Mouse (Mus musculus) monocyte, adult 2 months (primary cell): ENCODE measurements around the gene Ntrk1.

Experiments
- DNase-seq, 2 experiments: peaks; one replicate each; pipeline ENCODE4 v3.0.0; 2022; ENCODE audit warnings: low spot score in 2 of 2, low read depth in 1 of 2

Gene Ntrk1

DNA sequence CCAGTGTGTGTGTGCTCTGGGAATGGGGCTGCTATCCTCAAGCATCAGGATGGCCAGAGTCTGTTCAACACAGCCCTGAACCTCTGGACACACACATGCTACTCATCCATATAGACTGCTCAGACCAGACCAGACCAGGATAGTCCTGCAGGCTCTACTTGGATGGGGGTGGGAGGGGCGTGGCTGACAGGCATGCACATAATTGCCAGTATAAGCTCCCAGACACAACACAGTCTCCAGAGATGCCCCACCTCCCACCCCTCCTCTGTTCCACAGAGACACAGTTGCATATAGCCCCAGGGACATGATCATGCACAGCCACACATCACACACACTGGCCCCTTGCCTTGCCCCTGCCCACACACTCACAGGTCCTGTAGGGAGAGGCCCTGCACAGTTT lies 5.7 kb downstream of the Ntrk1 start:
- no peak for DNase-seq

- no peak for DNase-seq
Measured at GRCm38 (mm10) chr3:87785626-87786214, 9.2 kb downstream of the Ntrk1 start.

- no peak for DNase-seq
Measured at GRCm38 (mm10) chr3:87785156-87785555, 9.8 kb downstream of the Ntrk1 start.

DNA sequence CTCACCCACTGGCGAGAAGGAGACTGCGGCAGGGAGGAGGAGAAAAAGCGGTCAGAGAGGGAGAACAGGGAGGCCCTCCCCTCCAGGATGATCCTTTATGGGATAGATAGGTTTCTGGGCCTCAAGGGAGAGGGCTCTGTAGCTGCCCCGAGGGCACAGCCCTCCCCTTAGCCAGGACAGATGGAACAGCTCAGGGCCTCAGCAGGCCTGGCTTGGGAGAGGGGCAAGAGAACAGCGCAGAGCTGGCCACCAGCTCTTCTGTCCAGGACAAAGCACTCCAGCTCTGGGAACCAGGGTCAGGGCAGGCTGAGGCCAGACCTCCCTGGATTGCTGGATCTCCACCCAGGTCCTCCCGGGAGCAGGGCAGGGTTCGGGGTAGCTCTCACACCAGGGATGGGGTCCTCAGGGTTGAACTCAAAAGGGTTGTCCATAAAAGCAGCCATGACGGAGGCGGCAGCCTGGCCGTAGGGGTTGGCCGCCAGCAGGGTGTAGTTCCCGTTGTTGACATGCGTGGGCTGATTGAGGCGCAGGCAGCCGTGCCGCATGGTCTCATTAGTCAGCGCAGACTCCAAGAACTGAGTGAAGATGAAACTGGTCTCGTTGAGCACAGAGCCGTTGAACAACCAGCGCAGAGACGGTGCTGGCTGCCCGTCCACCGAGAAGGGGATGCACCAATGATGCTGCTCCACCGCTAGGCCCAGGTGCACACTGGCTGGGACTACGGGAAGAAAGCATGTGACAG lies 11.5 kb downstream of the Ntrk1 start:
- no peak for DNase-seq

DNA sequence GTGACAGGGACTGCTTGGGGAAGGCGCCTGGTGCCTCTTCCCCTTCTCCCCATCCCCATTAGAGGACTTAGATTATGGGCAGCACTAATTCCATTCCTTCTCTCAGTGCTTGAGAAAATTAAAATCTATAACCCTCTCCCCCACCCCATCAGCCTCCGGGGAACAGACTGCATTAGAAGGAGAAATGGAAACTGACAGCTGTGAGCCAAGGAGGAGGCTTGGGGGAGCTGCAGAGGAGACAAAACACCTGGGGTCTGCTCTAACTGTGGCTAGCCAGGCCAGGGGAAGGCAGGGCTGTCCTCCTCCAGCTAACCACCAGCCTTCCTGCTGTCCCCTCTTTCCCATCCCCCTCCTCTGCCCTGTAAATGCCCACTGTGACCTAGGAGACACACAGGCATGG lies 15.9 kb downstream of the Ntrk1 start:
- no peak for DNase-seq

DNA sequence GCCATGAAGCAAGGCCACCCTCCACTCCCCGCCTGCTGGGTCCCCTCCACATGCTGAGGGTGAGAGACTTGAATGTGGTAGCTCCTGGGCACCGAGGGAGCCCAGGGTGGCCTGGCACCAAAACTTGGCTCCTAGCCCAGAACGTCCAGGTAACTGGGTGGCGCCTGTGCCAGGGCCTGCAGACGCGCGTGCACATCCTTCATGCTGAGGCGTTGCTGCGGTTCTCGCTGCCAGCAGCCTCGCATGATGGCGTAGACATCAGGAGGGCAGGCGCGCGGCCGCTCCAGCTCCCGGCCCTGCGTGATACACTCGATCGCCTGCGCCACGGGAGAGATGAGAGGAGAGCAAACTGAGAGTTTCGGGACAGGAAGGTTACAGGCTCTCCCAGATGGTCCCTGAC lies 16.7 kb downstream of the Ntrk1 start:
- DNase-seq = no peak

- DNase-seq = no peak
Measured at GRCm38 (mm10) chr3:87771088-87771487, 23.9 kb downstream of the Ntrk1 start.

DNA sequence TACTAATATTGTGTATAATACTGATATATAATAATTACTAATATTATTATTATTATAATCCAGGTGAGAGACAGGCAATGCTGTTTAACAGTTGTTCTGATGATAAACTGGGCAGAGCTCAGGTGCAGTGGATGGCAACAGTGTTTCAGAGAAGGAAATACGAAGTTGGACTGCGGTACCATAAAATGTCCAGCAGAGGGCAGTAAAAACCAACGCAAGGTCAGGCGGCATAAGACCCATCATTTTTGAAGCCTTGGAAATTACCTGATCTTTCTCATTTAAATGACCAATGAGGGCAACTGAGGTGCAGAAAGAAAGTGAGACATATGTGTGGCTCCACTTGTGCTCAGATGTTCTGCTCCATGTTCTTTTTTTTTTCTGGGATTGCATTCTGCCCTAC lies 24.7 kb downstream of the Ntrk1 start:
- peak in 1 of 2 experiments; percentile 9 for DNase-seq

DNA sequence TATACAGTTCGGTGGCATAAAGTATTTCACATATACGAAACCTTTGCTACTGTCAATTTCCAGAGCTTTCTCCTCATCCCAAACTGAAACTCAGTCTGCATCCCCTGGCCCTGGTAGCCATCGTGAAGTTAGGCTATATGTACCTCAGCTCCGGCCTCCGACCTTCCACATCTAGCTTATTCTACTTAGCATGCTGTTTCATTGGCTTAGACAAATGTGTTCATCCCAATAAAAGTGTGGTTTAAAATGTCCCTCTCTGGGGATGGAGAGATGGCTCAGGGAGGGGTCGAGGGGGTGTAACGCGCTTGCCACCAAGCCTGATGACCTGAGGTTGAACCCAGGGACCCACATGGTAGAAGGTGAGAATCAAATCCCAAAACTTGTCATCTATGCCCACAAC lies 25.5 kb downstream of the Ntrk1 start:
- no peak for DNase-seq

GRCm38 (mm10) chr3:87768844-87769243 lies 26.1 kb downstream of the Ntrk1 start:
- peak; percentile 5 to 45 for DNase-seq

- no peak for DNase-seq
Measured at GRCm38 (mm10) chr3:87768431-87768830, 26.5 kb downstream of the Ntrk1 start.

GRCm38 (mm10) chr3:87767764-87768163 lies 27.2 kb downstream of the Ntrk1 start:
- DNase-seq = no peak

DNA sequence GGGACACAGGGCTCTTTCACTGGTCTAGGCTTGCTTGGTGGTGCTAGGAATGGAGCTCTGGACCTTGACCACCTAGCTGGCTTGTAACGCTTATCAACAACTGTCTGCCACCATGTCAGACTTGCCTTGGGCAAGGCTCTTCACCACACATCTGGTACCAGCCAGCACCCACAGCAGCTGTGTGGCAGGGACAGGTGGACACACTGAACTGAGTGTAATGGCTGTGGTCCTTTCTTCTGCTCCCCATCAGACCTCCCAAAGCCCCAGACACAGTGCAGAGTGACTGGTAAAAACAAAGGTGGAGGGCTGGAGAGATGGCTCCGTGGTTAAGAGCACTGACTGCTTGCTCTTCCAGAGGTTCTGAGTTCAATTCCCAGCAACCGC lies 28.7 kb downstream of the Ntrk1 start:
- DNase-seq = no peak

- no peak for DNase-seq
Measured at GRCm38 (mm10) chr3:87765631-87766283, 29.2 kb downstream of the Ntrk1 start.

- no peak for DNase-seq
Measured at GRCm38 (mm10) chr3:87765091-87765490, 29.9 kb downstream of the Ntrk1 start.

- no peak for DNase-seq
Measured at GRCm38 (mm10) chr3:87764506-87764905, 30.5 kb downstream of the Ntrk1 start.

GRCm38 (mm10) chr3:87763683-87764289 lies 31.2 kb downstream of the Ntrk1 start:
- no peak for DNase-seq

GRCm38 (mm10) chr3:87763202-87763601 lies 31.8 kb downstream of the Ntrk1 start:
- no peak for DNase-seq

DNA sequence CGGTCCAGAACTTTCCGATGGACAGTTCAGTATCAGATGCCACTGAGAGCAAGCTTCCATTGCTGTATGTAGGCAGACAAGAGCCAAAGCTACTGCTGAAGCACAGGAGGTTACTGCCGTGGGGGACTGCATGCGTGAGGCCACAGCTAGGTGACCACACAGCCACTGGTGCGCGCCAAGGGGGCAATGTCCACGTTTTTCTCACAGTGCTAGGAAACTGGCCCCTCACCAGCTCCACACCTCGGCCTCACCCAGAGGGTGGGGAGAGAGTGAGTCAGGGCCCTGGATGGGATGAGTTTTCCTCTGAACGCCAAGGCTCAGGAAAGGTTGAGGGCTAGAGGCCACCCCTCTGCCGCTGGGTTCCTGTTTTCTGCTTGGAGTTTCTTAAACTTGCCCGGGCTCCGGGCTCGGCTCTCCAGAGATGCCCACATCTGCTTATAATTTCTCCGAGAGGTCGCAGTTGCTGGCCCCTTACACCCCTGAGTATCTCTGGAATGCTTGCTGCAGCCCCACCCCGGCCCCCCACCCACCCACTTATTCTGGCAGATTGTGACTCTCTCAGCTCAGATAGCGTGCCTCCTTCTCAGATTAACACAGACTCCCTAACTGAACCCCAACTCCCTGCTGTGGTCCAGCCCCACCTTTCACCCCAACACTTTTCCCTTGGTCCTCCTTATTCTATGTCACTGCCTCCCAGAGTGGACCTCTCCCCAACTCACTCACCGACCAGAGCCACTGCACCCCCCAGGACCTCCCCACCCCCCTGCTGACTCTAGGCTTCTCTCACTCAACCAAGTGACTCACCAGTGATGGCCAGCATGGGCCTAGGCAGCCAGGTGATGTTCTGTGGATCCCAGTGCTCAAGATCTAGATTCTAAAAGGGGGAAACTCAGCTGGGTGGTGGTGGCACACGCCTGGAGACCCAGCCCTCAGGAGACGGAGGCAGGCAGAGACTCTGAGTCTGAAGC lies 33.3 kb downstream of the Ntrk1 start:
- DNase-seq = no peak

GRCm38 (mm10) chr3:87758641-87759040 lies 36.3 kb downstream of the Ntrk1 start:
- no peak for DNase-seq

GRCm38 (mm10) chr3:87756488-87756887 lies 38.5 kb downstream of the Ntrk1 start:
- no peak for DNase-seq
